Mouse (Mus musculus) Patski (cell line): ENCODE results near the gene Col7a1. TPM values are rescaled to one million over a fixed set of nuclear protein-coding genes. Genes with fewer than 3 reads are reported as not detected.

Experiments used
- ATAC-seq: fragments of 100-300 bp; one replicate; pipeline ENCODE4 v1.8.0; 2021
- CTCF ChIA-PET: fragments of 350-600 bp; sonication (Branson Sonifier 250); formaldehyde crosslinking; loops from one replicate; lab custom pipeline; 2022; ENCODE audit warnings: inconsistent platforms; lab: Charles Lee
- POLR2A ChIA-PET: fragments of 350-600 bp; sonication (Branson Sonifier 250); formaldehyde crosslinking; loops from one replicate; lab custom pipeline; 2022; ENCODE audit warnings: antibody characterized with exemption, inconsistent platforms; lab: Charles Lee
- DNase-seq: peaks from one replicate; pipeline ENCODE4 v3.0.0-alpha.2; 2011; ENCODE audit warnings: low read depth, low spot score
- H3K27me3 ChIP-seq: fragments of 371-371 bp; one replicate; pipeline ENCODE4 v1.5.1; 2021
- CTCF ChIP-seq: fragments of 100-300 bp; IDR thresholded peaks from one replicate; pipeline ENCODE4 v1.5.1; 2021
- in situ Hi-C: fragments of 300-500 bp; cut with MboI; formaldehyde crosslinking; loops from 3 replicates; pipeline ENCODE4 v1.11.1; 2018; ENCODE audit warnings: low pct_unique_long_range_greater_than_20kb, mixed read lengths
- polyA plus RNA-seq: library from polyadenylated mRNA; unstranded; gene quantifications from one replicate; pipeline ENCODE4 v1.2.3, GENCODE M21; 2021

Col7a1 gene
- polyA plus RNA-seq, 1 experiment from 2014 or later = 9.1 TPM

GRCm38 (mm10) chr9:109021428-109021827, 68.0 kb downstream of the Col7a1 start:
- TF ChIP-seq CTCF = no peak
- H3K27me3 ChIP-seq = no peaks in the 10 kb centered on the region
- in situ Hi-C loops = no loop called here
- ChIA-PET POLR2A (no interaction called here), CTCF (no interaction called here)
- DNase-seq (no peak), ATAC-seq (no peak)

- CTCF ChIA-PET = no interaction called here
- no peaks in the 10 kb centered on the region for H3K27me3 ChIP-seq
- TF ChIP-seq CTCF = no peak
- POLR2A ChIA-PET = no interaction called here
- no peak for ATAC-seq
- in situ Hi-C loops = no loop called here
- no peak for DNase-seq
These were observed 69.7 kb downstream of the Col7a1 start for GRCm38 (mm10) chr9:109022866-109023685.

GRCm38 (mm10) chr9:109027521-109027920, 74.1 kb downstream of the Col7a1 start:
- POLR2A ChIA-PET = no interaction called here
- TF ChIP-seq CTCF = no peak
- ATAC-seq (no peak), DNase-seq (no peak)
- CTCF ChIA-PET = no interaction called here
- in situ Hi-C loops = no loop called here
- no peaks in the 10 kb centered on the region for H3K27me3 ChIP-seq

GRCm38 (mm10) chr9:109028421-109028820, 75.0 kb downstream of the Col7a1 start:
- ChIA-PET CTCF (no interaction called here), POLR2A (no interaction called here)
- DNase-seq = no peak
- TF ChIP-seq CTCF = no peak
- in situ Hi-C loops = no loop called here
- ATAC-seq = no peak
- H3K27me3 ChIP-seq = no peaks in the 10 kb centered on the region

- H3K27me3 ChIP-seq = no peaks in the 10 kb centered on the region
- in situ Hi-C loops = no loop called here
- POLR2A ChIA-PET = no interaction called here
- CTCF ChIA-PET = no interaction called here
- ATAC-seq (no peak), DNase-seq (no peak)
- TF ChIP-seq CTCF = no peak
These were observed 75.5 kb downstream of the Col7a1 start for GRCm38 (mm10) chr9:109028919-109029318.

GRCm38 (mm10) chr9:109030312-109030711, 76.9 kb downstream of the Col7a1 start:
- no peak for ATAC-seq
- in situ Hi-C loops = no loop called here
- no peaks in the 10 kb centered on the region for H3K27me3 ChIP-seq
- POLR2A ChIA-PET = no interaction called here
- no peak for TF ChIP-seq CTCF
- no peak for DNase-seq
- CTCF ChIA-PET = interaction anchor here (1.2 kb wide), 1 partner anchor 16 kb away, joined by 3 read pairs; no protein-coding TSS in a partner anchor

GRCm38 (mm10) chr9:109031001-109031400, 77.6 kb downstream of the Col7a1 start:
- in situ Hi-C loops = no loop called here

GRCm38 (mm10) chr9:109031686-109032085, 78.3 kb downstream of the Col7a1 start:
- ChIA-PET CTCF (no interaction called here), POLR2A (no interaction called here)
- in situ Hi-C loops = no loop called here
- no peaks in the 10 kb centered on the region for H3K27me3 ChIP-seq
- ATAC-seq (no peak), DNase-seq (no peak)
- no peak for TF ChIP-seq CTCF

More at GRCm38 (mm10) chr9:109031001-109031400, 77.6 kb downstream of the Col7a1 start:
- POLR2A ChIA-PET = no interaction called here
- ATAC-seq (no peak), DNase-seq (no peak)
- CTCF ChIA-PET = no interaction called here
- H3K27me3 ChIP-seq = no peaks in the 10 kb centered on the region
- TF ChIP-seq CTCF = no peak

GRCm38 (mm10) chr9:109032435-109032834, 79.0 kb downstream of the Col7a1 start:
- CTCF ChIA-PET = no interaction called here
- in situ Hi-C loops = no loop called here
- no peak for TF ChIP-seq CTCF
- ATAC-seq (no peak), DNase-seq (no peak)
- no peaks in the 10 kb centered on the region for H3K27me3 ChIP-seq
- POLR2A ChIA-PET = no interaction called here

Other genes starting within 250 kb of the Col7a1 start
- 89.9 TPM for gene Ip6k2, start 169.8 kb upstream of the Col7a1 start, polyA plus RNA-seq
- 15.9 TPM for gene Nckipsd, start 145.2 kb upstream of the Col7a1 start, polyA plus RNA-seq
- 0.06 TPM for gene Celsr3, start 127.3 kb upstream of the Col7a1 start, polyA plus RNA-seq
- gene Slc26a6, start 100.3 kb upstream of the Col7a1 start, polyA plus RNA-seq = 7.8 TPM
- gene Tmem89, start 39.0 kb upstream of the Col7a1 start, polyA plus RNA-seq = not detected
- 440 TPM for gene Uqcrc1, start 17.0 kb upstream of the Col7a1 start, polyA plus RNA-seq
- 0.18 TPM for gene Ucn2, start 32.4 kb downstream of the Col7a1 start, polyA plus RNA-seq
- 7.2 TPM for gene Pfkfb4, start 38.2 kb downstream of the Col7a1 start, polyA plus RNA-seq
- gene Shisa5, start 85.0 kb downstream of the Col7a1 start, polyA plus RNA-seq = 86.9 TPM
- gene Trex1, start 106.1 kb downstream of the Col7a1 start, polyA plus RNA-seq = 18.1 TPM
- 10.3 TPM for gene Atrip, start 120.5 kb downstream of the Col7a1 start, polyA plus RNA-seq
- gene Ccdc51, start 128.9 kb downstream of the Col7a1 start, polyA plus RNA-seq = 8.4 TPM
- 188 TPM for gene Tma7, start 129.0 kb downstream of the Col7a1 start, polyA plus RNA-seq
- 0.40 TPM for gene Plxnb1, start 141.8 kb downstream of the Col7a1 start, polyA plus RNA-seq
- not detected for gene Fbxw21, start 208.5 kb downstream of the Col7a1 start, polyA plus RNA-seq
- not detected for gene Fbxw13, start 242.4 kb downstream of the Col7a1 start, polyA plus RNA-seq